Mouse (Mus musculus) heart, adult 2 months (tissue): Measurements from ENCODE around the gene Cep41. TPM values are rescaled to one million over a fixed set of nuclear protein-coding genes. Genes with fewer than 3 reads are reported as not detected.

Experiments
- DNase-seq, 2 experiments: peaks; one replicate each; pipeline ENCODE4 v3.0.0; 2021
- H3K27ac ChIP-seq: fragments of 200-600 bp; 2 replicates; pipeline ENCODE4 v1.8.1; 2022
- H3K27me3 ChIP-seq: fragments of 200-500 bp; 2 replicates; pipeline ENCODE4 v1.6.1; 2012; ENCODE audit warnings: mild to moderate bottlenecking, low read length, inconsistent platforms, mixed read lengths; ENCODE audit not compliant: control insufficient read depth, insufficient read depth
- H3K36me3 ChIP-seq: fragments of 200-500 bp; 2 replicates; pipeline ENCODE4 v1.6.1; 2012; ENCODE audit warnings: low read length, inconsistent platforms; ENCODE audit not compliant: control insufficient read depth, insufficient read depth
- H3K4me1 ChIP-seq: fragments of 200-500 bp; 2 replicates; pipeline ENCODE4 v1.6.1; 2011; ENCODE audit warnings: low read length; ENCODE audit not compliant: control insufficient read depth, insufficient read depth
- H3K4me3 ChIP-seq: fragments of 200-600 bp; 2 replicates; pipeline ENCODE4 v1.8.1; 2022
- H3K79me2 ChIP-seq: fragments of 200-500 bp; replicated peaks from 2 replicates; pipeline ENCODE4 v1.6.1; 2012; ENCODE audit warnings: mild to moderate bottlenecking, inconsistent platforms, low read length, moderate library complexity, mixed read lengths; ENCODE audit not compliant: control insufficient read depth, insufficient read depth
- H3K9ac ChIP-seq: fragments of 200-500 bp; 2 replicates; pipeline ENCODE4 v1.6.1; 2012; ENCODE audit warnings: low read depth, mild to moderate bottlenecking, control low read depth, inconsistent platforms, low read length, mixed read lengths
- CTCF ChIP-seq: fragments of 200-600 bp; IDR thresholded peaks from 2 replicates; pipeline ENCODE4 v1.8.1; 2022; ENCODE audit warnings: antibody characterized with exemption, mild to moderate bottlenecking, moderate library complexity
- EP300 ChIP-seq: fragments of 200-500 bp; IDR thresholded peaks from 2 replicates; pipeline ENCODE4 v1.6.1; 2011; ENCODE audit warnings: low read depth, low read length, control low read depth; ENCODE audit not compliant: insufficient read depth
- POLR2A ChIP-seq: fragments of 200-500 bp; IDR thresholded peaks from 2 replicates; pipeline ENCODE4 v1.6.1; 2011; ENCODE audit warnings: mild to moderate bottlenecking, low read depth, low read length, control low read depth; ENCODE audit not compliant: insufficient read depth
- WGBS: fragments of 180-500 bp; shearing (Covaris S2); methylation state at CpG from one replicate; pipeline ENCODE4 v1.1.7; 2018; 5-methylcytosine and 5-hydroxymethylcytosine counted together
- intact Hi-C: fragments of 180-260 bp; cut with DNase I; formaldehyde crosslinking; loops from one replicate; pipeline ENCODE4 v1.15.1; 2025
- polyA plus RNA-seq: library from polyadenylated mRNA; depleted of rRNA; stranded (reverse); fragments of >200 nt; gene quantifications from 2 replicates; pipeline ENCODE4 v1.2.3, GENCODE M21; 2012
- total RNA-seq, 2 experiments: library from RNA; stranded (reverse); gene quantifications; 2 replicates each; pipeline ENCODE4 v1.2.3; 2021

Cep41 gene
- total and polyA plus RNA-seq, 3 experiments = 1.3 to 1.9 (median 1.4) TPM

DNA sequence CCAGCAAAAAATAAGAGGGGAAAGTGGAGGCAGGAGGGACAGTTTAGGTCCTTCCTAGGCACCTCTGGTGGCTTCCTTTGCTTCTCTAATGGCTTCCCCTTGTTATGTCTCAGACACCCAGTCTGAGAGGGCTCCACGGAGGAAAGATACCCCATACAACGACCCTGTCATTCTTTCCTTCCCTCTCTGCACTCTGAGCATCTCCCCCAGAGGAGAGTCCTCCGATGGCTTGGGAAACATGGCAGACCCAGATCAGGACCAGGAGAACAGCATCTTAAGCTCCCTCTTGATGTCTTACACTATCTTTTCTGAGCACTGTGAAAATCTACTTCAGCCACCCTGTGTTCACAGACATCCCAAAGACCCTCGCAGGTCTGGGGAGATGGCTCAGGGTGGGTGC lies 77.8 kb downstream of the Cep41 start:
- DNase-seq = no peak
- Histone ChIP-seq H3K4me1 (no peaks in the 10 kb centered on the region), H3K36me3 (no peaks in the 10 kb centered on the region), H3K9ac (no peak overlapping the region), H3K79me2 (no peaks in the 10 kb centered on the region), H3K4me3 (no peak overlapping the region), H3K27me3 (no peaks in the 10 kb centered on the region), H3K27ac (no peak overlapping the region)
- TF ChIP-seq CTCF (no peak), EP300 (no peak), POLR2A (no peak)
- WGBS = 69% methylated on average over 4 of the region's 4 CpGs
- intact Hi-C loops = no loop called here

DNA sequence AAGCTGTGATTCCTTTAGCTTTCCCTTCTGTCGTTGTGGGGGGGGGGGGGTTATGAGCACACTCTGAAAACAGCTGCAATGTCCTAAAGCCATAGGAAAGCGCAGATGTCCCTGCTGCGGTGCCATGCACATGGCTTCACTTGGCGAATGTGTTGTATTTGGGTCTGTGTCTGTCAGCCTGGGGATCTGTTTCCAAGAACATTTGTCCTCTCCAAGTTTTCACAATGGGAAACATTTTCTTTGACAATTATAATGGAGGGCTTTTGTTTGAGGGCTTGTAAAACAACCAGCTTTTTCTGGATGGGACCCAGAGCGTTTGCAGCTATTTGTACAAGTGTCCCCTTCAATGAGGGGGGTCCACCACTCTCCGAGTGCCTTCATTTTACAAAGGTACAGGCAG lies 79.3 kb downstream of the Cep41 start:
- DNase-seq = no peak
- intact Hi-C loops = no loop called here
- Histone ChIP-seq H3K9ac (no peak overlapping the region), H3K36me3 (no peaks in the 10 kb centered on the region), H3K27me3 (no peaks in the 10 kb centered on the region), H3K4me3 (no peak overlapping the region), H3K27ac (no peak overlapping the region), H3K4me1 (no peaks in the 10 kb centered on the region), H3K79me2 (no peaks in the 10 kb centered on the region)
- no peak for TF ChIP-seq CTCF
- WGBS = 93% methylated on average over 6 of the region's 6 CpGs

DNA sequence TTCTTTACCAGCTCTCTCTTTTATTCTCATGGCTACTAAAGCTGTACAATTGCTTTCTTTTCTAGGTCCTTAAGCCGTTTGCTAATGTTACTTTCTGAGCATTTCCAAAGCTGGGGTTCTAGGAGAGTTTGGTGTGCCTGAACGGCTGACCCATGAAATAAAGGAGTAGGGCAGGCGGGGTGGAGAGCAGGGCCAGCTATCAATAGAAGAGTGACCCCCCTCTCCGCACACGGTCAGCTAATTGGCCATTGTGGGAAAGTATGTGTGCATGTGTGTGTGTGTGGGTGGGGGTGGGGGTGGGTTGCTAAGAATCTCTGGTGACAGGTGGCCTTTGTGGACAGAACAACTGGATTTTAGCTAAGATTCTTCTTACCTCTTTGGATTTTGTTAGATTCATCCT lies 82.3 kb downstream of the Cep41 start:
- H3K36me3 ChIP-seq = no peaks in the 10 kb centered on the region
- DNase-seq = no peak
- H3K79me2 ChIP-seq = no peaks in the 10 kb centered on the region
- H3K27ac ChIP-seq = no peak overlapping the region
- no peaks in the 10 kb centered on the region for H3K4me1 ChIP-seq
- H3K27me3 ChIP-seq = no peaks in the 10 kb centered on the region
- intact Hi-C loops = no loop called here
- WGBS = 90% methylated on average over 5 of the region's 5 CpGs
- TF ChIP-seq EP300 (no peak), CTCF (no peak), POLR2A (no peak)
- no peak overlapping the region for H3K4me3 ChIP-seq
- H3K9ac ChIP-seq = no peak overlapping the region

DNA sequence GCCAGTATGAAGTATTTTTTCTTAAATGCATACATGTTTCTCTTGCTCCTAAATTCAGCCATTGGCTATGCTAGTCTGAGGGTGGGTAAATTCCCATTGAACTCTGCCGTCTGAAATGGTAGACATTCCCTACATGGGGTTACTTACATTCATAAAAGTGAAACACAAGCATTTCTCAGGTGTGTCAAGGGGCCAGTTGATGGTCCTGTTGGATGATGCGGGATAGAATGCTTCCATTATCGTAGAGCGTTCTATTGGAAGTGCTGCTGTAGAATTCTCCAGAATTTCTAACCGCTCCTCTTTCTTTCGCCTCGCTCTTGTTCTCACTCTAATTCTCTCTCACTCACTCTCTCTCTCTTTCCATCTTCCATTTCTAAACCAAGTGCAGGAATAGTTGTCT lies 82.8 kb downstream of the Cep41 start, which contains the start of gene Cpa5:
Gene Cpa5 (plus strand): TSS at position 301 of the 400 bp plus-strand sequence.
- intact Hi-C loops = no loop called here

DNA sequence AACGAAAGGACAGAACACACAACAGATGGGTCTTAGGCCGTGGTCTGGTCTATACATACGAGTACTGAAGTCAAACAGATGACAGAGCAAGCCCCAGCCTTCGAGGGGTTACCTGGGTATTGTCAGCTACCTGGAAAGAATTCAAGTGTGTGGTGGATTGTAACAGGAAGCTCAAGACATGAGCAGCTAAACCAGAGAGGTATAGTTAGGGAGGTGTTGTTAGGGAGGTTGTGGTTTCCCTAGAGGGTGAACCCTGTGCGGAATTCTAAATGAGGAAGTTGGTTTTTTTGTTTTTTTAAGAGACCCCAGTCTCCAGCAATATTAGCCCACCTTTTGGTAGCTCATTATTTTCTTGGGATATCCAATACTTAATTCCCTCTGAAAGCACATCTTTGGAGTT lies 87.9 kb downstream of the Cep41 start:
- no peak overlapping the region for H3K9ac ChIP-seq
- no peaks in the 10 kb centered on the region for H3K36me3 ChIP-seq
- no peak for DNase-seq
- no peak for TF ChIP-seq EP300
- no peak for TF ChIP-seq CTCF
- no peak for TF ChIP-seq POLR2A
- no peak overlapping the region for H3K4me3 ChIP-seq
- no peaks in the 10 kb centered on the region for H3K79me2 ChIP-seq
- intact Hi-C loops = no loop called here
- H3K27me3 ChIP-seq = no peaks in the 10 kb centered on the region
- no peaks in the 10 kb centered on the region for H3K4me1 ChIP-seq
- 85% methylated on average over 5 of the region's 5 CpGs for WGBS
- H3K27ac ChIP-seq = no peak overlapping the region

More for the DNA sequence above, 82.8 kb downstream of the Cep41 start, which contains the start of gene Cpa5:
- H3K9ac ChIP-seq = no peak within 1 kb of the TSS
- H3K27me3 ChIP-seq = no peaks in the 10 kb centered on the region
- DNase-seq = no peak
- no peak within 1 kb of the TSS for H3K4me3 ChIP-seq
- H3K36me3 ChIP-seq = no peaks in the 10 kb centered on the region
- H3K27ac ChIP-seq = no peak within 1 kb of the TSS
- WGBS = 96% methylated on average over 7 of the region's 7 CpGs
- no peak for TF ChIP-seq EP300
- TF ChIP-seq CTCF = no peak
- no peak for TF ChIP-seq POLR2A
- no peaks in the 10 kb centered on the region for H3K4me1 ChIP-seq
- H3K79me2 ChIP-seq = no peaks in the 10 kb centered on the region

DNA sequence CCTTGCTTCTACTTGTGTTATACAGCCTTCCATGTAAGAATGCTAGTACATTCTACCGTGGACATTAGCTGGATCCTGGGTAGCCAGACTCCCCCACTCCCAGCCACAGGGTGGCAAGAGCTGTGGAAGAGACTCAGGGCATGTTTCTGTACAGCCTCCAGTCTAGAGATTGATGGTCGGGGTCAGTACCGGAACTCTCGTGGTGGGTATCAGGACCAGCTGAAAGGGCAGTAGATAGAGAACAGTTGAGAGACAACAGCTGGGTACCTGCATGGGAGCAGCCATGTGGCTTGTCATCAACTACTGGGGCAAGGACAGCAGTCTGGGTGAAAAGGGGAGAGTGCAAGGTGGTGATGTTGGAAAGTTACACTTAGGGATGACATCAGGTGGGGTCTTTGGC lies 88.4 kb downstream of the Cep41 start:
- Histone ChIP-seq H3K36me3 (no peaks in the 10 kb centered on the region), H3K4me1 (no peaks in the 10 kb centered on the region), H3K27me3 (no peaks in the 10 kb centered on the region), H3K4me3 (no peak overlapping the region), H3K79me2 (no peaks in the 10 kb centered on the region), H3K9ac (no peak overlapping the region), H3K27ac (no peak overlapping the region)
- no peak for DNase-seq
- 88% methylated on average over 4 of the region's 4 CpGs for WGBS
- intact Hi-C loops = no loop called here
- no peak for TF ChIP-seq CTCF
- TF ChIP-seq EP300 = no peak
- TF ChIP-seq POLR2A = no peak
